Mouse (Mus musculus) liver, embryonic 16.5 days (tissue): ENCODE data around the gene Ppdpf. TPM values are rescaled to one million over a fixed set of nuclear protein-coding genes. Genes with fewer than 3 reads are reported as not detected.

Experiments
- ATAC-seq: fragments of 200-750 bp; cut with Nextera tagmentation; 2 replicates; pipeline ENCODE4 v1.8.0; 2017; ENCODE audit warnings: low read depth, mild to moderate bottlenecking, moderate number of reproducible peaks, moderate library complexity
- H3K27ac ChIP-seq: fragments of 300-500 bp; sonication (generic); 2 replicates; pipeline ENCODE4 v1.5.1; 2014; ENCODE audit warnings: mild to moderate bottlenecking, low read length
- H3K27me3 ChIP-seq: fragments of 300-500 bp; sonication (generic); 2 replicates; pipeline ENCODE4 v1.6.1; 2014; ENCODE audit warnings: low read depth, low read length, mixed read lengths; ENCODE audit not compliant: control insufficient read depth, insufficient read depth
- H3K36me3 ChIP-seq: fragments of 300-500 bp; sonication (generic); 2 replicates; pipeline ENCODE4 v1.6.1; 2014; ENCODE audit warnings: mild to moderate bottlenecking; ENCODE audit not compliant: control insufficient read depth, insufficient read depth
- H3K4me1 ChIP-seq: fragments of 300-500 bp; sonication (generic); 2 replicates; pipeline ENCODE4 v1.6.1; 2014; ENCODE audit warnings: low read depth, low read length, mixed read lengths; ENCODE audit not compliant: control insufficient read depth
- H3K4me2 ChIP-seq: fragments of 300-500 bp; sonication (generic); 2 replicates; pipeline ENCODE4 v1.6.1; 2014; ENCODE audit warnings: low read depth, low read length, mixed read lengths
- H3K4me3 ChIP-seq: fragments of 300-500 bp; sonication (generic); 2 replicates; pipeline ENCODE4 v1.5.1; 2014; ENCODE audit warnings: low read depth, mild to moderate bottlenecking, low read length
- H3K9ac ChIP-seq: fragments of 300-500 bp; sonication (generic); 2 replicates; pipeline ENCODE4 v1.6.1; 2014; ENCODE audit warnings: low read depth, low read length
- H3K9me3 ChIP-seq: fragments of 300-500 bp; sonication (generic); replicated peaks from 2 replicates; pipeline ENCODE4 v1.6.1; 2016; ENCODE audit warnings: low read length; ENCODE audit not compliant: control insufficient read depth
- WGBS: fragments of 180-500 bp; shearing (Covaris S2); extraction: QIAGEN DNeasy Blood & Tissue Kit; methylation state at CpG from one replicate; pipeline ENCODE4 v1.1.7; 2014; ENCODE audit not compliant: insufficient replicate concordance; 5-methylcytosine and 5-hydroxymethylcytosine counted together
- polyA plus RNA-seq: library from polyadenylated mRNA; unstranded; fragments of >200 nt; fragmentation: Nextera tagmentation; extraction: Ambion mirVana; gene quantifications from 2 replicates; pipeline ENCODE4 v1.2.1, GENCODE M21; 2015

The Ppdpf gene
- 92.7 and 94.4 TPM in 2 replicates for polyA plus RNA-seq

DNA sequence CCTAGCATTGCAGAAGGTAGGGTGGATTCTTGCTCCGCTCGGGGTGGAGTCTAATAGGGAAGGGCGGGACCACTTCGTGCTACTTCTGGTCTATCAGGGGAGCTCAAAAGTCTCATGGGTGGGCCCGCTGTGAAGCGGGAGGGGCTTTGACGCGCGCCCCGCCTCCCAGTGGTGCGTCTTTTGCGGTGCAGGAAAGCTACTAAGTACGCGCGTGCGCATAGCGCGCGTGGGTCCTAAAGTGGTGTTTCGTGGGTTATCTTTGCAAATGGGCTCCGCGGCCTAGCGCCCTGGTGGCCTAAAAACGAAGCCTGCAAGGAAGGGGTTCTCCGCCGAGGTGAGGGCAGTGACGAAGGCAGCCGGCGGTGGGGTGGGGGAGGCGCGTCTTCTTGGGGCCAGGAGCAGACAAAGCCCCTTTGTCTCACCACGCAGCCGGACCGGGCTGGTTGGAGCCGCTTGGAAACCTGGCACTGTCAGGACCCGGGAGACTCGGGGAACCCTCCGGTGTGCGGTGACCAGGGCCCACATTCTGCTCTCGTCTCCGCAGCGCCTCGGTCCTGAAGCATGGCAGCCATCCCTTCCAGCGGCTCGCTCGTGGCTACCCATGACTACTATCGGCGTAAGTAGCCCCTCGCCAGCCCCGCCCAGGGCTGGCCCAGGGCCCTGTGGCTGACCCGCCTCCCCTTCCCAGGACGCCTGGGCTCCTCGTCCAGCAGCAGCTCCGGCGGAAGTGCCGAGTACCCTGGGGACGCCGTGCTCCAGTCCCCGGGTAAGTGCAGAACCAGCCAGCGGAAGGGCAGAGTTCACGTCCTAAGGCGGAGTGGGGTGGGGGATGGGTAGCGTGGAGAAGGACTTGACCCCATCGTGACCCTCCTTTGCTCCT is at the start of gene Ppdpf:
Gene Ppdpf (plus strand): TSS at position 127 of the 880 bp plus-strand sequence.
- Histone ChIP-seq H3K4me1 (peaks cover 16% of the 10 kb centered on the region), H3K36me3 (no peaks in the 10 kb centered on the region), H3K9me3 (no peaks in the 10 kb centered on the region), H3K4me2 (peak within 1 kb of the TSS; percentile 99), H3K27me3 (peaks cover 5% of the 10 kb centered on the region), H3K9ac (peak within 1 kb of the TSS; percentile 87), H3K4me3 (peak within 1 kb of the TSS; percentile 87), H3K27ac (peak within 1 kb of the TSS; percentile 90)
- ATAC-seq: peak; percentile 96
- under 1% methylated on average over 64 of the region's 64 CpGs for WGBS

DNA sequence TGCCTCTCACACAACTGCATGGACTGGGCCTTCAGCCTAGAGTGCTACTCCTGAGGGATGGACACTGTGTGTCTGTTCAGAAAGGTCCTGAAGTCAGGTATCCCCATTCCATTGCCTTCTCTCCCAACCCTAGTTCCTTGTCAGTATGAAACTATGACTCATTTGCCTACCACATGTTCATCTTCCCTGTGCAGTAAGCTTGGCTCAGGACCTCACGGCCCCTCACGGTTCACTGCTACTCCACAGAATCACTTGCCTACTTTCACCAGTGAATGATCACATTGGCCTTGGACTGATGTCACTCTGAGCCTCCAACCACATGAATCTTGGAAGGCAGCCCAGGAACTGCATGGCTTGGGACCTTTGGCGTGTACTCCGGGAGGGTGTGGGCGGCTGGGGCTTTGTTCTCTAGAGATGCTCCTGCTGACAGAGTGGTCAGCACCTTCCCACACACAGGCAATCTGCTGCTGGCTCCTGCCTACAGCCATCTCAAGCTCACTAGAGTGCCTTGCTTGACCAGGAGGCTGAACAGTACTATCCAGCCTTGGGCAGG is 47.3 kb upstream of the Ppdpf start:
- Histone ChIP-seq H3K36me3 (no peaks in the 10 kb centered on the region), H3K27me3 (peaks cover 19% of the 10 kb centered on the region), H3K4me3 (no peak overlapping the region), H3K9me3 (no peaks in the 10 kb centered on the region), H3K4me1 (no peaks in the 10 kb centered on the region; the same call in 1 of the 2 replicates), H3K27ac (no peak overlapping the region), H3K9ac (no peak overlapping the region), H3K4me2 (no peak overlapping the region)
- WGBS: 63% methylated on average over 5 of the region's 5 CpGs
- ATAC-seq: no peak

- 48% methylated on average over 8 of the region's 8 CpGs for WGBS
- Histone ChIP-seq H3K36me3 (no peaks in the 10 kb centered on the region), H3K4me1 (peaks cover under 1% of the 10 kb centered on the region; the same call in 1 of the 2 replicates), H3K27ac (no peak overlapping the region), H3K4me3 (no peak overlapping the region), H3K9ac (no peak overlapping the region), H3K9me3 (no peaks in the 10 kb centered on the region), H3K27me3 (peaks cover 15% of the 10 kb centered on the region), H3K4me2 (no peak overlapping the region)
- ATAC-seq: no peak
Observed at GRCm38 (mm10) chr2:181142703-181143135, 44.3 kb upstream of the Ppdpf start.

- no peak overlapping the region for H3K4me2 ChIP-seq
- no peak overlapping the region for H3K27ac ChIP-seq
- H3K36me3 ChIP-seq: no peaks in the 10 kb centered on the region
- peaks cover 24% of the 10 kb centered on the region for H3K27me3 ChIP-seq
- no peak overlapping the region for H3K4me3 ChIP-seq
- H3K9ac ChIP-seq: no peak overlapping the region
- no peak for ATAC-seq
- H3K4me1 ChIP-seq: peaks cover 4% of the 10 kb centered on the region; the same call in 1 of the 2 replicates
- H3K9me3 ChIP-seq: no peaks in the 10 kb centered on the region
- 47% methylated on average over 2 of the region's 2 CpGs for WGBS
Observed at GRCm38 (mm10) chr2:181143509-181144276, 43.4 kb upstream of the Ppdpf start.

GRCm38 (mm10) chr2:181144675-181145074 is 42.4 kb upstream of the Ppdpf start:
- H3K27me3 ChIP-seq: peaks cover 33% of the 10 kb centered on the region
- no peak overlapping the region for H3K27ac ChIP-seq
- H3K9me3 ChIP-seq: no peaks in the 10 kb centered on the region
- H3K36me3 ChIP-seq: no peaks in the 10 kb centered on the region
- H3K4me1 ChIP-seq: peaks cover 4% of the 10 kb centered on the region; the same call in 1 of the 2 replicates
- WGBS: 66% methylated on average over 2 of the region's 2 CpGs
- no peak overlapping the region for H3K9ac ChIP-seq
- H3K4me3 ChIP-seq: no peak overlapping the region
- ATAC-seq: no peak
- H3K4me2 ChIP-seq: no peak overlapping the region

DNA sequence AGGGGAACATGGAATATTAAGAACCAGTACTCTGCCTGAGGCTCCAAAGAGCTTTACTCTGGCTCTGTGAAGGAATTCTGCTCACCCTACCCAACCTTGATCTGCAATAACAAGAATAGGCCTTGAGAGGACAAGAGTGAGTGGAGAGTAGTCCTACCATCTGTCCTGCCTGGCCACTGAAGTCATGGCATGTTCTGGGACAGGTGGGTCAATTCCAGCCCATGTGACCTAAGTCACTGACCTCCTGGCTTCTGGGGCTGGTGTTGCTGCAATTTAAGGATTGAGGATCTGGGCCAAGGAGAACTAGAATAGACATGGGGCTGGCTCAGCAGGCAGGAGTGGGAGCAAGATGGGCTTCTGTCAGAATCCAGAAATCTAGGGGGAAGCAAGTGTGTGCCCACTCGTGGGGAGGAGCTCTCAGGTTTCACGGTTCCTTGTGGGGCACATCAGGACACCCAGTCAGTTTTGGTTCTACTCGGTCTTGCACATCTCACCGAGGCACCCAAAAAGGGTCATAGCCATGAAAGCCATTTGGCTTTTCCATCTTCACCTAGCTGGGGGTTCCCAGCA is 40.0 kb upstream of the Ppdpf start:
- H3K4me2 ChIP-seq: no peak overlapping the region
- peaks cover 34% of the 10 kb centered on the region for H3K27me3 ChIP-seq

GRCm38 (mm10) chr2:181147546-181148317 is 39.3 kb upstream of the Ppdpf start:
- peaks cover 34% of the 10 kb centered on the region for H3K27me3 ChIP-seq
- no peak overlapping the region for H3K9ac ChIP-seq
- ATAC-seq: no peak

More for the DNA sequence above, 40.0 kb upstream of the Ppdpf start:
- Histone ChIP-seq H3K9me3 (no peaks in the 10 kb centered on the region), H3K27ac (no peak overlapping the region), H3K9ac (no peak overlapping the region), H3K36me3 (no peaks in the 10 kb centered on the region), H3K4me3 (no peak overlapping the region), H3K4me1 (peaks cover 4% of the 10 kb centered on the region; the same call in 1 of the 2 replicates)
- WGBS: 28% methylated on average over 4 of the region's 4 CpGs
- ATAC-seq: no peak

More at GRCm38 (mm10) chr2:181147546-181148317, 39.3 kb upstream of the Ppdpf start:
- H3K27ac ChIP-seq: no peak overlapping the region
- peak overlapping the region; percentile 57 for H3K4me2 ChIP-seq
- peak overlapping the region; percentile 36 for H3K4me3 ChIP-seq
- 1% methylated on average over 55 of the region's 61 CpGs for WGBS
- no peaks in the 10 kb centered on the region for H3K36me3 ChIP-seq
- H3K4me1 ChIP-seq: peaks cover 4% of the 10 kb centered on the region; the same call in 1 of the 2 replicates
- no peaks in the 10 kb centered on the region for H3K9me3 ChIP-seq
